Mouse (Mus musculus) cerebellum, adult 2 months (tissue): ENCODE data around the gene Atcay.

Source experiments
- CTCF ChIP-seq: fragments of 200-500 bp; IDR thresholded peaks from 2 replicates; pipeline ENCODE4 v1.5.1; 2011; ENCODE audit warnings: low read depth, mild to moderate bottlenecking, control low read depth, low read length, moderate library complexity, borderline replicate concordance; ENCODE audit not compliant: insufficient read depth
- POLR2A ChIP-seq: fragments of 200-500 bp; IDR thresholded peaks from 2 replicates; pipeline ENCODE4 v1.6.1; 2011; ENCODE audit warnings: low read length, control low read depth, borderline replicate concordance; ENCODE audit not compliant: insufficient read depth

GRCm38 (mm10) chr10:81229735-81230437 lies 747 bp downstream of the Atcay start:
- TF ChIP-seq CTCF (no peak), POLR2A (no peak)
